Mouse (Mus musculus) kidney, embryonic 15.5 days (tissue): ENCODE data around the gene Tpd52l2. TPM values are rescaled to one million over a fixed set of nuclear protein-coding genes. Genes with fewer than 3 reads are reported as not detected.
A peak's percentile ranks its signal among the peaks of the same experiment; 100 is the strongest.

Experiments used
- ATAC-seq: fragments of 200-750 bp; cut with Nextera tagmentation; replicated peaks from 2 replicates; pipeline ENCODE4 v1.8.0; 2017; ENCODE audit warnings: moderate TSS enrichment; ENCODE audit not compliant: low FRiP score
- H3K27ac ChIP-seq: fragments of 300-500 bp; sonication (generic); 2 replicates; pipeline ENCODE4 v1.5.1; 2015; ENCODE audit warnings: mild to moderate bottlenecking, inconsistent platforms
- H3K27me3 ChIP-seq: fragments of 300-500 bp; sonication (generic); 2 replicates; pipeline ENCODE4 v1.6.1; 2015; ENCODE audit warnings: inconsistent platforms
- H3K36me3 ChIP-seq: fragments of 300-500 bp; sonication (generic); 2 replicates; pipeline ENCODE4 v1.6.1; 2015; ENCODE audit warnings: inconsistent platforms
- H3K4me1 ChIP-seq: fragments of 300-500 bp; sonication (generic); 2 replicates; pipeline ENCODE4 v1.6.1; 2015; ENCODE audit warnings: inconsistent platforms
- H3K4me2 ChIP-seq: fragments of 300-500 bp; sonication (generic); 2 replicates; pipeline ENCODE4 v1.6.1; 2015; ENCODE audit warnings: moderate library complexity, mild to moderate bottlenecking, inconsistent platforms
- H3K4me3 ChIP-seq: fragments of 300-500 bp; sonication (generic); replicated peaks from 2 replicates; pipeline ENCODE4 v1.5.1; 2015; ENCODE audit warnings: mild to moderate bottlenecking, inconsistent platforms
- H3K9ac ChIP-seq: fragments of 300-500 bp; sonication (generic); 2 replicates; pipeline ENCODE4 v1.6.1; 2015; ENCODE audit warnings: mild to moderate bottlenecking, inconsistent platforms
- H3K9me3 ChIP-seq: fragments of 300-500 bp; sonication (generic); replicated peaks from 2 replicates; pipeline ENCODE4 v1.6.1; 2016; ENCODE audit warnings: inconsistent platforms
- WGBS: fragments of 180-500 bp; shearing (Covaris S2); methylation state at CpG from one replicate; pipeline ENCODE4 v1.1.7; 2015; ENCODE audit warnings: mixed read lengths; 5-methylcytosine and 5-hydroxymethylcytosine counted together
- polyA plus RNA-seq: library from polyadenylated mRNA; unstranded; fragments of >200 nt; fragmentation: Nextera tagmentation; extraction: Ambion mirVana; gene quantifications from 2 replicates; pipeline ENCODE4 v1.2.1, GENCODE M21; 2015

The Tpd52l2 gene
- 162 and 169 TPM in 2 replicates for polyA plus RNA-seq

DNA sequence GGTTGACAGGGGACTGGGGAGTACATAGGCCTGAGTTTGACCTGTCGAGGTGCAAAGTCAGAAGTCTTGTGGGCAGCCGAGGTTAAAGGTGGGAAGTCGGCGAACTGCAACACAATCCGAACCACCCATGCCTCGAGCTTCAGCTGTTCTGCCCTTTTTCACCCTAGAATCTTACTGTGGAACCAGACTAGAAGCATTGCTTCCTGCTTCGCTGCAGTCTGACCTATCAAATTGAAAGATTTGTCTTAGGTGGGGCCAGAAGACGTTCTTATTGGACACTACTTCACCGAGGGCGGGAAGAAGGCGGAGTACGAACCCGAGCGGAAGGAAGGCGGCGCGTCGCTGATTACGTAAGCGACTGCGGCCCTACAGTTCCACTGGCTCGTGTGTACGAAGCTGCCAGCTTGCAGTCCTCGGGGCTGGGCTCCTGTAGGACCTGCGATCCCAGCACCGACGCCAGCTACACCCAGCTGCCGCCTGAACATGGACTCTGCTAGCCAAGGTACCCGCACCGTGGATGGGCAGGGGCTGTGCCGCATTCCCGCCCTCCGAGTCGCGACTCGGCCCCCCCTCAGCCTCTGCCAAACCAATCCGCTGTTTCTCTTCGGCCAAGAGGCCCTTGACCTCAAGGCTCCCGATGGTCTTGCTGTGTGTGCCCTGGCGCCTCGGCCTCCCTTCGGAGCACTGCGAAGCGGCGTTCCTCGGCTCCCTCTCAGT, at the start of gene Tpd52l2:
Tpd52l2 (plus strand) TSS at position 312 of the 717 bp plus-strand sequence.
- peaks cover 34% of the 10 kb centered on the region for H3K36me3 ChIP-seq
- H3K9me3 ChIP-seq: no peaks in the 10 kb centered on the region
- peak within 1 kb of the TSS; percentile 98 for H3K27ac ChIP-seq
- H3K4me2 ChIP-seq: peak within 1 kb of the TSS; percentile 89
- peak within 1 kb of the TSS; percentile 88 for H3K9ac ChIP-seq
- H3K4me1 ChIP-seq: peaks cover 25% of the 10 kb centered on the region
- under 1% methylated on average over 46 of the region's 46 CpGs for WGBS
- ATAC-seq: peak; percentile 98
- no peaks in the 10 kb centered on the region for H3K27me3 ChIP-seq
- H3K4me3 ChIP-seq: peak within 1 kb of the TSS; percentile 85

GRCm38 (mm10) chr2:181452181-181452580, 44.8 kb upstream of the Tpd52l2 start:
- no peak overlapping the region for H3K27ac ChIP-seq
- H3K9me3 ChIP-seq: no peaks in the 10 kb centered on the region
- H3K9ac ChIP-seq: no peak overlapping the region
- no peaks in the 10 kb centered on the region for H3K27me3 ChIP-seq
- H3K4me1 ChIP-seq: peaks cover 20% of the 10 kb centered on the region
- no peak for ATAC-seq
- no peaks in the 10 kb centered on the region for H3K36me3 ChIP-seq
- H3K4me3 ChIP-seq: no peak overlapping the region
- H3K4me2 ChIP-seq: no peak overlapping the region
- WGBS: 77% methylated on average over 4 of the region's 4 CpGs

DNA sequence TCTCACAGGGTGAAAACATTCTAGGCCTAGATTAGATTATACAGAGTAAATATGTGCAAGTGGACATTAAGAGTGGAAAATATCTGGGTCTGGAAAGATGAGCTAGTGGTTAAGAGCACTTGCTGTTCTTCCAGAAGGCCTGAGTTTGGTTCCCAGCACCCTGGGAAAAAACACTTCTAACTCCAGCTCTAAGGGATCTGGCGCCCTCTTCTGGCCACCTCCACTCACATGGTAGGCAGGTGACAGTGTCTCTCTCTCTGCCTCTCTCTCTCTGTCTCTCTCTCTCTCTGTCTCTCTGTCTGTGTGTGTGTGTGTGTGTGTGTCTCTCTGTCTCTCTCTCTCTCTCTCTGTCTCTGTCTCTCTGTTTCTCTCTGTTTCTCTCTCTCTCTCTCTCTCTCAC, 43.7 kb upstream of the Tpd52l2 start:
- no peak for ATAC-seq
- H3K9ac ChIP-seq: no peak overlapping the region
- H3K36me3 ChIP-seq: no peaks in the 10 kb centered on the region
- no peak overlapping the region for H3K27ac ChIP-seq
- H3K4me1 ChIP-seq: peaks cover 29% of the 10 kb centered on the region
- H3K4me2 ChIP-seq: no peak overlapping the region
- no peaks in the 10 kb centered on the region for H3K9me3 ChIP-seq
- no peak overlapping the region for H3K4me3 ChIP-seq
- 65% methylated on average over 1 of the region's 1 CpGs for WGBS
- no peaks in the 10 kb centered on the region for H3K27me3 ChIP-seq

- no peak overlapping the region; the same call in 1 of the 2 replicates for H3K9ac ChIP-seq
- no peak overlapping the region for H3K4me3 ChIP-seq
- H3K36me3 ChIP-seq: no peaks in the 10 kb centered on the region
- H3K4me2 ChIP-seq: no peak overlapping the region
- H3K9me3 ChIP-seq: no peaks in the 10 kb centered on the region
- H3K27ac ChIP-seq: no peak overlapping the region
- no peak for ATAC-seq
- H3K4me1 ChIP-seq: peaks cover 41% of the 10 kb centered on the region
- 75% methylated on average over 2 of the region's 2 CpGs for WGBS
- no peaks in the 10 kb centered on the region for H3K27me3 ChIP-seq
Measured at GRCm38 (mm10) chr2:181455899-181456298, 41.0 kb upstream of the Tpd52l2 start.

- peak overlapping the region; percentile 93; the same call in 1 of the 2 replicates for H3K9ac ChIP-seq
- H3K27ac ChIP-seq: 0 out of 2 replicates have a peak overlapping the region, but pooled peaks have one; percentile 27
- no peaks in the 10 kb centered on the region for H3K9me3 ChIP-seq
- H3K36me3 ChIP-seq: no peaks in the 10 kb centered on the region
- peaks cover 56% of the 10 kb centered on the region for H3K4me1 ChIP-seq
- 1% methylated on average over 15 of the region's 15 CpGs for WGBS
- H3K4me2 ChIP-seq: peak overlapping the region; percentile 99
- no peaks in the 10 kb centered on the region for H3K27me3 ChIP-seq
- peak overlapping the region; percentile 96 for H3K4me3 ChIP-seq
- no peak for ATAC-seq
Measured at GRCm38 (mm10) chr2:181457831-181458230, 39.1 kb upstream of the Tpd52l2 start.

DNA sequence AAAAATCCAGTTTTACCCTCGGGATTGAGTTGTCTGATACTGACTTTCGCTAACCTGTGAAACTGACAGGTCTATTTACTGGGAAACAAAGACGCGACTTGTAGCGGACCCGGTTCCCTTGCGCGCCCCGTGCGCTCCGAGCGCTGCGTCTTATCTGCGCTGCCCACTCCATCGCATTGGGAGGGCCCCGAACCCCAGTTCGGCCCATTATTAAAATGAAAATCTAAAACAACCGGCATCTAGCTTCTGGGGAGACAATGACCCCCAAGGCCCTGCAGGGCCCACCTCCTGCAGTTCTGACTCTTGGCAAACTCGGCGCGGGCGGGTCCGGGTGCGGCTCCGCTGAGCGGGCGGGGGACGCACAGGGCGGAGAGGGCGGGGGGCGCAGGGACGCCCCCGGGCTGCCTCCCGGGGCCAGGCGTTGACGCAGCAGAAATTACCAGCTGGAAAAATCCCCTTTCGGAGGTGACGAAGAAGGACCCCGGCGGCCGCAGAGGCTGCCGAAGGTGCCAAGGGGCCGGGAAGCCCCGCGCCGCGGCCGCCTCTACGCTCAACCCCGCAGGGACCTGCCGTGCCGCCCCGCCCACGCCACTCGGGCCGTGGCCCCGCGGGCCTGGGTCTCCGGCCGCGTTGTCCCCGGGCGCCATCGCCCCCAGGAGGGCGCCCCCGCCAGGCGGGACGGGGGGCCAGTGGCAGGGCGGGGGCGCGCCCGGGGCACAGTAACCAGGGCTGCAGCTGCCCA, 38.4 kb upstream of the Tpd52l2 start:
- Histone ChIP-seq H3K9me3 (no peaks in the 10 kb centered on the region), H3K36me3 (no peaks in the 10 kb centered on the region), H3K9ac (peak overlapping the region; percentile 93), H3K27ac (peak overlapping the region; percentile 83), H3K4me3 (peak overlapping the region; percentile 96), H3K27me3 (no peaks in the 10 kb centered on the region), H3K4me2 (peak overlapping the region; percentile 99), H3K4me1 (peaks cover 63% of the 10 kb centered on the region)
- under 1% methylated on average over 68 of the region's 72 CpGs for WGBS
- no peak for ATAC-seq

DNA sequence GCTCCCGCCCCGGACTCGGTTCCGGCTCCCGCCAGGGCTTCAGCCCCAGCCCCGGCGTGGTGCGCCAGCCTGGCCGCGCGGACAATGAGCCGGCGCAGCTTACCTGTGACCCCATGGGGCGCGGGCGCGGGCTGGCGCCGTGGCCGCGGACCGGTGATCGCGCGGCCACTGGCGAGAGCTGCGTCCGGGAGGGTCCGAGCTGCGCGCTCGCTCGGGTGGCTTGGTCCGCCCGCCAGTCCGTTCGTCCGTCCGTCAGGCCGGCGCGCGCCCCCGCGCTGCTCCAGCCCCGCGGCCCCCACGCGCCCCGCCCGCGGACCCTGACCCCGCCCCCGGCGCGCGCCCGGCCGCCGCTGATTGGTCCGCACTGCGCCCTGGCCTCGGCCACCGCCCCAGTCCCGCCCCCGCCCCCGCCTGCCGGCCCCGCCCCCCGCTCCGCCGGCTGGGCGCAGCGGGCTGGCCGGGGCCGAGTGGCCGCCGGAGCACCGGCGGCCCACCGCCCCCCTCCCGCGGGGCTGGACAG, 37.7 kb upstream of the Tpd52l2 start, which contains the start of gene Zbtb46:
Zbtb46 (minus strand) TSS at position 274 of the 520 bp plus-strand sequence.
- Histone ChIP-seq H3K4me2 (peak within 1 kb of the TSS; percentile 99), H3K4me3 (peak within 1 kb of the TSS; percentile 96), H3K36me3 (no peaks in the 10 kb centered on the region), H3K27me3 (no peaks in the 10 kb centered on the region), H3K9ac (peak within 1 kb of the TSS; percentile 93), H3K27ac (peak within 1 kb of the TSS; percentile 97), H3K9me3 (no peaks in the 10 kb centered on the region), H3K4me1 (peaks cover 64% of the 10 kb centered on the region)
- WGBS: under 1% methylated on average over 55 of the region's 83 CpGs
- ATAC-seq: peak; percentile 92

DNA sequence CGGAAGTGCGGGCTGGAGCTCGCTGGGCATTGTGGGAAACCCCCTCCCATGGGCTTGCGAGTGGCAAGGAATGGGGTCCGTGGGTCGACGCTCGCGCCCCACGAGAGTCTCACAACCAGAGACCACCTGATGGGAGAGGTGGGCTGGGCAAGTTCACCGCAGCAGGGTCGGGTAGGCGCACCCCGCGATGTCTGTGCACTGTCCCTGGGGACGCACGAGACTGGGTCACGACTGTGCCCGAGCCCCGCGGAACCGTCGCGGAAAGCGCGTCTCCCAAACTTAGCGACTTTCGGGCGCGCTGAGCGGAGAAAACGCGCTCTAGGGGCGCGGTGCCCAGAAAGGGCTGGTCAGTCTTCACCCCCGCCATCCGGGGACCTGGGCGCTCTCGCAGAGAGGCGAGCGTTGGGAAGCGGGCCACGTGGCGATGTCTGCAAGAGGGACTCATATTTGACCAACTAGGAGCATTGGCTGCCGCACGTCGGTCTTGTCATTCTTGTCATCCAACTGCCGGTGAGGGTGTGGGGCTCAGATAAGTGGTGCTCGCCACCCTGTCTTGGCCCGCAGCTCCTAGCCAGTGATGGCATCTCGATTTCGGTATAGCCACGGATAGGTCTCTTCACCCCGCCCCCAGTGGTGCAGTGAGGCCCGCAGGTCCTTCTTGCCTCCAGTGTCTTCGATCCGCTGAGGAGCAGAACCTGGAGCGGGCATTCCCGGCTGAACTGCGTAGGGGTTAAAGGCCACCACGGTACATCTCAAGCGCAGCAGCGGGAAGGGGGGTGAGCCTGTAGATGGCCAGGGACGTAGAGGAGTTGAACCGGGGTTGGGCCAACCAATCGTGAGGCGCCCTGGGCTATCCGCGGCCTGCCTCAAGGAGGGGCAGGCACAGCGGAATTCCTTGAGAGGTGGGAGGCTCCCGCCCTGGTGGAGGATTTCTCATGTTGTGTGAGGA, 37.0 kb upstream of the Tpd52l2 start:
- H3K9me3 ChIP-seq: no peaks in the 10 kb centered on the region
- WGBS: under 1% methylated on average over 70 of the region's 71 CpGs
- ATAC-seq: peak; percentile 81
- H3K9ac ChIP-seq: peak overlapping the region; percentile 93
- peak overlapping the region; percentile 97 for H3K27ac ChIP-seq
- peak overlapping the region; percentile 99 for H3K4me2 ChIP-seq
- H3K4me3 ChIP-seq: peak overlapping the region; percentile 96
- 0 out of 2 replicates have a peak, but pooled peaks cover 2% of the 10 kb centered on the region for H3K27me3 ChIP-seq
- H3K4me1 ChIP-seq: peaks cover 64% of the 10 kb centered on the region
- no peaks in the 10 kb centered on the region for H3K36me3 ChIP-seq

DNA sequence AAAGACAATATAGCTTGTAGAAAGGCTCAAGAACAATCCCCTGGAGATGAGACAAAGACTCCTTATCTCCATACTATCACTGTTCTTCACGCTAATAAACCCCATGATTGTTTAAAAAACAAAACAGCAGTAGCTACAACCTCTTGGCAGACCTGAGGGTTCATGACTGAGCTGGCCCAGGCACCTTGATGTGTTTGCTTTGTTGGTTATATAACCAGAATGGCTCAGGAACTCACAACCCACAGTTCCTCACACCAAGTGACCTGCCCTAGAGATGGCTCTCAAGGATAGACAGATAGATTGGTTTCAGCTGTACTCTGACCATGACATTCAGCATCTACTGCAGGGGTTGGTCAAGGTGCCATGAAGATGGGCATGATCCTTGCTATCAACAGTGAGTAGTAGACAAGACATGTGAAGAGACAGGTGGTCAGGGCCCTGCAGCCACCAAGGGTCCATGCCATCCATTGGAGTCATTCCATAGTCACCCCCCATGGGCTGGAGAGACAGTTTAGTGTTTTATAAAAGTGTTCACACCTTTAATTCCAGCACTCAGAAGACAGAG, 35.3 kb upstream of the Tpd52l2 start:
- no peak overlapping the region for H3K9ac ChIP-seq
- no peaks in the 10 kb centered on the region for H3K9me3 ChIP-seq
- peak overlapping the region; percentile 97 for H3K27ac ChIP-seq
- peaks cover 55% of the 10 kb centered on the region for H3K4me1 ChIP-seq
- WGBS: 91% methylated on average over 1 of the region's 1 CpGs
- 0 out of 2 replicates have a peak overlapping the region, but pooled peaks have one; percentile 99 for H3K4me2 ChIP-seq
- no peaks in the 10 kb centered on the region for H3K36me3 ChIP-seq
- no peak for ATAC-seq
- 0 out of 2 replicates have a peak, but pooled peaks cover 2% of the 10 kb centered on the region for H3K27me3 ChIP-seq
- no peak overlapping the region for H3K4me3 ChIP-seq

- Histone ChIP-seq H3K27ac (no peak overlapping the region), H3K4me1 (peaks cover 47% of the 10 kb centered on the region), H3K27me3 (0 out of 2 replicates have a peak, but pooled peaks cover 2% of the 10 kb centered on the region), H3K9me3 (no peaks in the 10 kb centered on the region), H3K9ac (no peak overlapping the region), H3K36me3 (no peaks in the 10 kb centered on the region), H3K4me2 (peak overlapping the region; percentile 35; the same call in 1 of the 2 replicates), H3K4me3 (no peak overlapping the region)
- 90% methylated on average over 1 of the region's 1 CpGs for WGBS
- ATAC-seq: no peak
Measured at GRCm38 (mm10) chr2:181462604-181463003, 34.3 kb upstream of the Tpd52l2 start.
